Mouse (Mus musculus) G1E (cell line): ENCODE measurements around the gene C3. TPM values are rescaled to one million over a fixed set of nuclear protein-coding genes. Genes with fewer than 3 reads are reported as not detected.
A peak's percentile ranks its signal among the peaks of the same experiment; 100 is the strongest.

Experiments
- ATAC-seq: 2 replicates; pipeline ENCODE4 v1.8.0; 2016; ENCODE audit warnings: mild to moderate bottlenecking; ENCODE audit not compliant: insufficient number of reproducible peaks, poor library complexity, low FRiP score, severe bottlenecking; ENCODE audit errors: extremely low read depth
- DNase-seq: peaks from one replicate; pipeline ENCODE4 v3.0.0; 2012; ENCODE audit warnings: low spot score
- H3K27me3 ChIP-seq: 2 replicates; pipeline ENCODE4 v1.6.1; 2012; ENCODE audit warnings: mild to moderate bottlenecking, low read length, inconsistent platforms; ENCODE audit not compliant: insufficient read depth
- H3K36me3 ChIP-seq: replicated peaks from 2 replicates; pipeline ENCODE3; 2012; ENCODE audit warnings: mild to moderate bottlenecking, inconsistent platforms
- H3K4me1 ChIP-seq: 2 replicates; pipeline ENCODE4 v1.6.1; 2012; ENCODE audit warnings: low read depth, low read length, inconsistent platforms, mixed read lengths; ENCODE audit not compliant: insufficient read depth
- H3K4me3 ChIP-seq: 2 replicates; pipeline ENCODE4 v1.5.1; 2012; ENCODE audit warnings: low read depth, mild to moderate bottlenecking, inconsistent platforms, low read length, moderate library complexity, mixed read lengths
- H3K9me3 ChIP-seq: replicated peaks from 2 replicates; pipeline ENCODE4 v1.6.1; 2012; ENCODE audit warnings: inconsistent platforms
- CTCF ChIP-seq: IDR thresholded peaks from 2 replicates; pipeline ENCODE4 v1.5.1; 2012; ENCODE audit warnings: low read depth, low read length, inconsistent platforms, mixed read lengths
- GATA1 ChIP-seq: IDR thresholded peaks from 2 replicates; pipeline ENCODE4 v1.6.1; 2012; ENCODE audit warnings: borderline replicate concordance, low read length, inconsistent platforms, mixed read lengths
- GATA2 ChIP-seq: IDR thresholded peaks from 2 replicates; pipeline ENCODE4 v1.6.1; 2012; ENCODE audit warnings: low read depth, low read length, inconsistent platforms, borderline replicate concordance
- POLR2AphosphoS5 ChIP-seq: IDR thresholded peaks from 2 replicates; pipeline ENCODE4 v1.6.1; 2012; ENCODE audit warnings: low read depth, low read length, inconsistent platforms; ENCODE audit not compliant: insufficient replicate concordance
- TAL1 ChIP-seq: conservative IDR thresholded peaks from 2 replicates; pipeline ENCODE4 v1.6.1; 2012; ENCODE audit warnings: low read depth, low read length, inconsistent platforms, mixed read lengths
- polyA plus RNA-seq: library from polyadenylated mRNA; stranded (reverse); fragments of >175 nt; gene quantifications from 2 replicates; pipeline ENCODE4 v1.2.3, GENCODE M21; 2012
- total RNA-seq, 2 experiments: library from RNA; stranded (forward) in 1 of 2; stranded (reverse) in 1 of 2; fragments of 200-1000 nt in 1 of 2; fragments of >200 nt in 1 of 2; fragmentation: Nextera tagmentation in 1 of 2; gene quantifications; 2 replicates each; pipeline ENCODE4 v1.2.3; 2014 to 2017

C3 gene
- total and polyA plus RNA-seq, 3 experiments = 0.04 to 0.27 TPM; not detected in 1

GRCm38 (mm10) chr17:57172378-57172777 is 55.6 kb downstream of the C3 start:
- no peaks in the 10 kb centered on the region for H3K36me3 ChIP-seq
- DNase-seq (no peak), ATAC-seq (no peak)
- no peak overlapping the region for H3K4me3 ChIP-seq
- peaks cover 47% of the 10 kb centered on the region for H3K4me1 ChIP-seq
- TF ChIP-seq POLR2AphosphoS5 (no peak), GATA2 (no peak)
- H3K9me3 ChIP-seq = no peaks in the 10 kb centered on the region
- peaks cover 6% of the 10 kb centered on the region; the same call in 1 of the 2 replicates for H3K27me3 ChIP-seq

- TF ChIP-seq TAL1 (peak; percentile 68), POLR2AphosphoS5 (no peak)
- Histone ChIP-seq H3K36me3 (no peaks in the 10 kb centered on the region), H3K9me3 (no peaks in the 10 kb centered on the region), H3K4me3 (no peak overlapping the region), H3K4me1 (peaks cover 64% of the 10 kb centered on the region), H3K27me3 (no peaks in the 10 kb centered on the region)
- ATAC-seq = peak; percentile 73
- peak; percentile 30 for DNase-seq
Measured at GRCm38 (mm10) chr17:57170616-57171260, 57.2 kb downstream of the C3 start.

GRCm38 (mm10) chr17:57166800-57167791 is 60.8 kb downstream of the C3 start:
- Histone ChIP-seq H3K36me3 (no peaks in the 10 kb centered on the region), H3K4me1 (peaks cover 75% of the 10 kb centered on the region), H3K4me3 (peak overlapping the region; percentile 27; the same call in 1 of the 2 replicates), H3K9me3 (no peaks in the 10 kb centered on the region), H3K27me3 (no peaks in the 10 kb centered on the region)
- TF ChIP-seq GATA1 (no peak), CTCF (peak; percentile 88), TAL1 (no peak), GATA2 (no peak), POLR2AphosphoS5 (no peak)
- DNase-seq (peak; percentile 55), ATAC-seq (no peak)

Other genes with a start within 250 kb of the C3 start
- not detected in 2 replicates for gene Acer1, start 246.0 kb downstream of the C3 start, total RNA-seq (2014; fragmentation: Nextera tagmentation)
- 0.12 TPM in 1 of 2 replicates, not detected in the other for gene Acer1, start 246.0 kb downstream of the C3 start, total RNA-seq (2017)
- gene Acer1, start 246.0 kb downstream of the C3 start, polyA plus RNA-seq = not detected in 2 replicates
- gene Clpp, start 237.8 kb downstream of the C3 start, total RNA-seq (2014; fragmentation: Nextera tagmentation) = 48.1 and 58.4 TPM in 2 replicates
- 75.3 and 76.7 TPM in 2 replicates for gene Clpp, start 237.8 kb downstream of the C3 start, total RNA-seq (2017)
- gene Clpp, start 237.8 kb downstream of the C3 start, polyA plus RNA-seq = 197 and 208 TPM in 2 replicates
- 12.9 and 23.0 TPM in 2 replicates for gene Alkbh7, start 230.8 kb downstream of the C3 start, total RNA-seq (2014; fragmentation: Nextera tagmentation)
- 25.5 and 26.8 TPM in 2 replicates for gene Alkbh7, start 230.8 kb downstream of the C3 start, total RNA-seq (2017)
- gene Alkbh7, start 230.8 kb downstream of the C3 start, polyA plus RNA-seq = 46.0 and 53.2 TPM in 2 replicates
- gene Pspn, start 228.1 kb downstream of the C3 start, total RNA-seq (2014; fragmentation: Nextera tagmentation) = not detected in 2 replicates
- not detected in 2 replicates for gene Pspn, start 228.1 kb downstream of the C3 start, total RNA-seq (2017)
- not detected in 2 replicates for gene Pspn, start 228.1 kb downstream of the C3 start, polyA plus RNA-seq
- 104 and 113 TPM in 2 replicates for gene Gtf2f1, start 216.8 kb downstream of the C3 start, total RNA-seq (2014; fragmentation: Nextera tagmentation)
- 101 and 102 TPM in 2 replicates for gene Gtf2f1, start 216.8 kb downstream of the C3 start, total RNA-seq (2017)
- 145 and 151 TPM in 2 replicates for gene Gtf2f1, start 216.8 kb downstream of the C3 start, polyA plus RNA-seq
- gene Gm17949, start 216.7 kb downstream of the C3 start, total RNA-seq (2014; fragmentation: Nextera tagmentation) = 0.98 TPM in 1 of 2 replicates, not detected in the other
- 0.12 and 0.27 TPM in 2 replicates for gene Gm17949, start 216.7 kb downstream of the C3 start, total RNA-seq (2017)
- gene Gm17949, start 216.7 kb downstream of the C3 start, polyA plus RNA-seq = 0.11 and 0.21 TPM in 2 replicates
- 296 and 302 TPM in 2 replicates for gene Khsrp, start 196.6 kb downstream of the C3 start, total RNA-seq (2014; fragmentation: Nextera tagmentation)
- 59.0 and 63.6 TPM in 2 replicates for gene Khsrp, start 196.6 kb downstream of the C3 start, total RNA-seq (2017)
- gene Khsrp, start 196.6 kb downstream of the C3 start, polyA plus RNA-seq = 282 and 302 TPM in 2 replicates
- not detected in 2 replicates for gene Slc25a41, start 186.5 kb downstream of the C3 start, total RNA-seq (2014; fragmentation: Nextera tagmentation)
- not detected in 2 replicates for gene Slc25a41, start 186.5 kb downstream of the C3 start, total RNA-seq (2017)
- not detected in 2 replicates for gene Slc25a41, start 186.5 kb downstream of the C3 start, polyA plus RNA-seq
- gene Crb3, start 169.0 kb downstream of the C3 start, total RNA-seq (2014; fragmentation: Nextera tagmentation) = not detected in 2 replicates
- gene Crb3, start 169.0 kb downstream of the C3 start, total RNA-seq (2017) = 0.23 and 0.33 TPM in 2 replicates
- gene Crb3, start 169.0 kb downstream of the C3 start, polyA plus RNA-seq = 0.23 and 0.37 TPM in 2 replicates
- gene Slc25a23, start 168.3 kb downstream of the C3 start, total RNA-seq (2014; fragmentation: Nextera tagmentation) = 42.6 and 44.5 TPM in 2 replicates
- 2.4 and 3.3 TPM in 2 replicates for gene Slc25a23, start 168.3 kb downstream of the C3 start, total RNA-seq (2017)
- 16.7 and 18.3 TPM in 2 replicates for gene Slc25a23, start 168.3 kb downstream of the C3 start, polyA plus RNA-seq
- gene Dennd1c, start 149.6 kb downstream of the C3 start, total RNA-seq (2014; fragmentation: Nextera tagmentation) = 25.8 and 39.7 TPM in 2 replicates
- gene Dennd1c, start 149.6 kb downstream of the C3 start, total RNA-seq (2017) = 13.4 and 14.3 TPM in 2 replicates
- 23.3 and 24.6 TPM in 2 replicates for gene Dennd1c, start 149.6 kb downstream of the C3 start, polyA plus RNA-seq
- 4.2 and 4.3 TPM in 2 replicates for gene Tubb4a, start 140.4 kb downstream of the C3 start, total RNA-seq (2014; fragmentation: Nextera tagmentation)
- gene Tubb4a, start 140.4 kb downstream of the C3 start, total RNA-seq (2017) = 0.38 and 0.46 TPM in 2 replicates
- gene Tubb4a, start 140.4 kb downstream of the C3 start, polyA plus RNA-seq = 0.37 and 0.51 TPM in 2 replicates
- gene Tnfsf9, start 122.8 kb downstream of the C3 start, total RNA-seq (2014; fragmentation: Nextera tagmentation) = 2.3 and 4.4 TPM in 2 replicates
- 9.0 and 10.4 TPM in 2 replicates for gene Tnfsf9, start 122.8 kb downstream of the C3 start, total RNA-seq (2017)
- 6.6 and 9.2 TPM in 2 replicates for gene Tnfsf9, start 122.8 kb downstream of the C3 start, polyA plus RNA-seq
- not detected in 2 replicates for gene Cd70, start 78.4 kb downstream of the C3 start, total RNA-seq (2014; fragmentation: Nextera tagmentation)
- not detected in 2 replicates for gene Cd70, start 78.4 kb downstream of the C3 start, total RNA-seq (2017)
- not detected in 2 replicates for gene Cd70, start 78.4 kb downstream of the C3 start, polyA plus RNA-seq
- not detected in 2 replicates for gene Tnfsf14, start 34.0 kb downstream of the C3 start, total RNA-seq (2014; fragmentation: Nextera tagmentation)
- gene Tnfsf14, start 34.0 kb downstream of the C3 start, total RNA-seq (2017) = 0.55 and 0.81 TPM in 2 replicates
- 0.05 and 0.12 TPM in 2 replicates for gene Tnfsf14, start 34.0 kb downstream of the C3 start, polyA plus RNA-seq
- gene Gpr108, start 20.3 kb upstream of the C3 start, total RNA-seq (2014; fragmentation: Nextera tagmentation) = 15.2 and 18.4 TPM in 2 replicates
- gene Gpr108, start 20.3 kb upstream of the C3 start, total RNA-seq (2017) = 16.7 and 22.1 TPM in 2 replicates
- 12.4 and 15.1 TPM in 2 replicates for gene Gpr108, start 20.3 kb upstream of the C3 start, polyA plus RNA-seq
- 12.9 and 16.3 TPM in 2 replicates for gene Trip10, start 21.3 kb upstream of the C3 start, total RNA-seq (2014; fragmentation: Nextera tagmentation)
- gene Trip10, start 21.3 kb upstream of the C3 start, total RNA-seq (2017) = 9.8 and 12.7 TPM in 2 replicates
- gene Trip10, start 21.3 kb upstream of the C3 start, polyA plus RNA-seq = 20.1 and 22.0 TPM in 2 replicates
- gene Vav1, start 51.0 kb upstream of the C3 start, total RNA-seq (2014; fragmentation: Nextera tagmentation) = 43.6 and 48.1 TPM in 2 replicates
- 175 and 177 TPM in 2 replicates for gene Vav1, start 51.0 kb upstream of the C3 start, total RNA-seq (2017)
- gene Vav1, start 51.0 kb upstream of the C3 start, polyA plus RNA-seq = 43.4 and 50.0 TPM in 2 replicates
- 2.7 TPM in 1 of 2 replicates, not detected in the other for gene Adgre1, start 130.6 kb upstream of the C3 start, total RNA-seq (2014; fragmentation: Nextera tagmentation)
- 1.5 and 2.0 TPM in 2 replicates for gene Adgre1, start 130.6 kb upstream of the C3 start, total RNA-seq (2017)
- gene Adgre1, start 130.6 kb upstream of the C3 start, polyA plus RNA-seq = 0.08 and 0.13 TPM in 2 replicates